Mouse (Mus musculus) hindbrain, embryonic 10.5 days (tissue): ENCODE data around the gene Hlx. TPM values are rescaled to one million over a fixed set of nuclear protein-coding genes. Genes with fewer than 3 reads are reported as not detected.
A peak's percentile ranks its signal among the peaks of the same experiment; 100 is the strongest.

Experiments used
- DNase-seq: peaks from one replicate; pipeline ENCODE4 v3.0.0-alpha.2; 2017; ENCODE audit warnings: low spot score
- H3K27ac ChIP-seq: fragments of 300-500 bp; sonication (generic); 2 replicates; pipeline ENCODE4 v1.5.1; 2016; ENCODE audit warnings: mild to moderate bottlenecking, moderate library complexity
- H3K27me3 ChIP-seq: fragments of 300-500 bp; sonication (generic); 2 replicates; pipeline ENCODE4 v1.6.1; 2016; ENCODE audit warnings: mild to moderate bottlenecking; ENCODE audit not compliant: poor library complexity, insufficient read depth, severe bottlenecking
- H3K36me3 ChIP-seq: fragments of 300-500 bp; sonication (generic); 2 replicates; pipeline ENCODE4 v1.6.1; 2016; ENCODE audit warnings: mild to moderate bottlenecking, moderate library complexity
- H3K4me1 ChIP-seq: fragments of 300-500 bp; sonication (generic); replicated peaks from 2 replicates; pipeline ENCODE4 v1.6.1; 2016; ENCODE audit warnings: mild to moderate bottlenecking
- H3K4me3 ChIP-seq: fragments of 300-500 bp; sonication (generic); 2 replicates; pipeline ENCODE4 v1.5.1; 2016; ENCODE audit warnings: mild to moderate bottlenecking, moderate library complexity
- H3K9me3 ChIP-seq: fragments of 300-500 bp; sonication (generic); 2 replicates; pipeline ENCODE4 v1.6.1; 2016; ENCODE audit warnings: mild to moderate bottlenecking, moderate library complexity
- WGBS: fragments of 180-500 bp; shearing (Covaris S2); methylation state at CpG from one replicate; pipeline ENCODE4 v1.1.7; 2016; 5-methylcytosine and 5-hydroxymethylcytosine counted together
- polyA plus RNA-seq: library from polyadenylated mRNA; unstranded; fragments of >200 nt; fragmentation: Nextera tagmentation; extraction: Ambion mirVana; gene quantifications from 2 replicates; pipeline ENCODE4 v1.2.1, GENCODE M21; 2016

Gene Hlx
- polyA plus RNA-seq, 1 experiment from 2014 or later = 6.9 TPM

DNA sequence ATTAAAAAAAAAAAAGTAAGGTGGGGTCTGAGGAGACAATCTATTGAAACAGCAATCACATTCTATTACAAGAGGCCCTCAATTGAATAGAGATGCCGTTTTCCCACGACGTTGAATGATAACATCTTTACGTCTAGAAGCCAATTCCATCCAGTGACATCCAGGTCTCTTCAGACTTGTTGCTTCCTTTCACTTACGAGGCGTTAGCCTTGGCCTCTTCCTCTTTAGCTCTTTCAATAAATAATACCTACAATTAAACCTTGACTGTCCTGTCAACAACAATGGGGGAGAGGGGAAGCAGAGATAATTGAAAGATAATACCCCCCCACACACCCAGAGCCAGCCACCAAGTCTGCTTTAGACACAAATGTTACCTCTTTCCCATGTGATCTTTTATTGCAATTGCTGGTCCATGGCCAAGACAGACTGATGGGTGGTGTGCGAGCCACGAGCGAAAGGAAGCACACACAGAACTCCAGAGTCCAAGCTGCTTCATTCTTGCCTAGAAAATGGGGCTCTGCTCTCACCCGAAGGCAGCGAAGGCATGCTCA lies 17.8 kb upstream of the Hlx start:
- no peak for DNase-seq

DNA sequence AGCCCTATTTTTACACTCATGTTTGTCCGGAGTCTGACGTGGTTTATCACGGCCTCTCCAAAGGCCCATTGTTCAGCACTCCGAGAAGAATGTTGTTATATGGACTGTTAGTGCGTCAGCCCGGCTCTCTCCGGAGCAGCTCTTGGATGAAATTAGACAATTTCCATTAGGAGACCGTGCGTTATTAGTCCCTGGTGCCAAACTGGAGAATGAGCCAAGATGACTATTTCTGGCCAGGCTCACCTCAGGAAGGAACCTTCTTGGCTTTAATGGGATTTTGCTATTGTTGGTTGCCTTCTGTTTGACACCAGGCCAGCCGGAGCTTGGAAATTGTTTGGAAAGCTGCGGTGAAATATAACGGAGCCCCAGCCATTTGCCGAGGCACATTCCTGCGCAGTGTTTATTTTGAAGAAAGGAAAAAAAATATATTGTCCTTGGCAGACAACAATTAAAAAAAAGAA lies 16.3 kb upstream of the Hlx start:
- H3K27ac ChIP-seq = no peak overlapping the region
- no peak overlapping the region for H3K4me3 ChIP-seq
- 0 out of 2 replicates have a peak, but pooled peaks cover 3% of the 10 kb centered on the region for H3K27me3 ChIP-seq
- WGBS = 77% methylated on average over 14 of the region's 14 CpGs
- no peak for DNase-seq
- peaks cover 4% of the 10 kb centered on the region for H3K4me1 ChIP-seq
- no peaks in the 10 kb centered on the region for H3K9me3 ChIP-seq
- no peaks in the 10 kb centered on the region for H3K36me3 ChIP-seq

More for the DNA sequence above, 17.8 kb upstream of the Hlx start:
- Histone ChIP-seq H3K27ac (no peak overlapping the region), H3K27me3 (no peaks in the 10 kb centered on the region), H3K9me3 (no peaks in the 10 kb centered on the region), H3K4me3 (no peak overlapping the region), H3K36me3 (no peaks in the 10 kb centered on the region), H3K4me1 (no peaks in the 10 kb centered on the region)
- 86% methylated on average over 11 of the region's 11 CpGs for WGBS

DNA sequence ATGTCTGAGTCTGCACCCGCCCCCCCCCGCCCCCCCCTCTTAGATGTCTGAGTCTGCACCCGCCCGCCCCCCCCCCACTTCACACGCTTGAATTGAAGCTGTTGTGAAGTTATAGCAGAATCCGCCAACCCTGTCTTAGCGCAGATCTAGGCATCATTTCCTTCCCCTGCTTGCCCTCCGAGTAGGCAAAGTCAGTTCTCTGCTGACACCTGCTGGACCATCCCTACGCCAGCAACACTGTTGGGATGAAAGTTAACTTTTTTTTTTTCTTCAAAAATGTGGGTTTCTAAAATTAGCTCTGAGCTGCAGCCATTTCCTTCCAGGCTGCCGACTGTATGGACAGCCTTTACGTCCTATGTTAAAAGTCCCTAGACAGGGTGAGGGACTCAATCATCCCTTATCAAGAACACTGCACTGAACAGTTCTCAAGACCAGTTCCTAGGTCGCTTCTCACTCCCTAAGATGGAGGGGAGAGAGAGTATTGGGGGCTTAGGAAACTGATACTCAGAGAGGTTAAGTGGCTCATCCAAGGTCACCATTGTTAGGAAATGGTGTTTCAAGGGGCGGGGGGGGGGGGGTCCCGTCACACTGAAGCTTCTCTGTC lies 5.6 kb upstream of the Hlx start:
- Histone ChIP-seq H3K9me3 (no peaks in the 10 kb centered on the region), H3K27ac (no peak overlapping the region), H3K4me3 (no peak overlapping the region), H3K36me3 (no peaks in the 10 kb centered on the region), H3K4me1 (peaks cover 6% of the 10 kb centered on the region), H3K27me3 (peaks cover 78% of the 10 kb centered on the region)
- 4% methylated on average over 14 of the region's 14 CpGs for WGBS
- peak; percentile 59 for DNase-seq

DNA sequence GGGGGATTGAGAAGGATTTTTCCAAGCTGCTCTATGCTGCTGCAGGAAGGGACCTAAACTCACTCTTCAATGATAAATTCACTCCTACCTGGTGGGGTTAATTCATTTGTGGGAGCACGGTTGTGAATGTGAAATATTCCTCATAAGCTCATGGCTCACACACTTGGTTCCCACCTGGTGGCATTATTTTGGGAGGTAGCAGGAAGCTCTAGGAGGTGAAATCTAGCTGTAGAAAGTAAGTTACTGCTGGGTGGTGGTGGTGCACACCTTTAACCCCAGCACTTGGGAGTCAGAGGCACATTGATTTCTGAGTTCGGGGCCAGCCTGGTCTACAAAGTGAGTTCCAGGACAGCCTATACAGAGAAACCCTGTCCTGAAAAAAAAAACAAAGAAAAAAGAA lies 4.8 kb upstream of the Hlx start:
- Histone ChIP-seq H3K9me3 (no peaks in the 10 kb centered on the region), H3K4me3 (no peak overlapping the region), H3K27ac (no peak overlapping the region), H3K27me3 (peaks cover 83% of the 10 kb centered on the region), H3K36me3 (no peaks in the 10 kb centered on the region), H3K4me1 (peaks cover 10% of the 10 kb centered on the region)
- WGBS = 31% methylated on average over 2 of the region's 2 CpGs
- no peak for DNase-seq

DNA sequence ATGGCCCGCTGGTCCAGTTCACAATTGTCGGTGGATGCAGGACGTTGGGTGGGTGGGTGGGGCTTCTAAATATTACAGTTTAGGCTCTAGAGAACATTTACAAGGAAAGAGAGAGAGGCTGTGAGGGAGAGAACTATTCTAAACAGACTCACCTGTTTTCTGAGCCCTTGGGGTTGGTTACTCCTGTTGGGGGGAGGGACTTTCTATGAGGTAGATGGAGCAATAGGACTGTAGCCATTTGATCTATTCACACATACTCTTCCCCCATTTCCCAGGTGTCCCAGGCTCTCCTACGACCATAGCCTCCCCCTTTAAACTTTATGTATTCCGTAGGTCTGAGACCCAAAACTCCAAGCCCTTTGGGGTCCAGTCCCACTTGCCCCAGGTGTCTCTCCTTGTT lies 3.8 kb upstream of the Hlx start:
- Histone ChIP-seq H3K27ac (no peak overlapping the region), H3K27me3 (peaks cover 92% of the 10 kb centered on the region), H3K9me3 (no peaks in the 10 kb centered on the region), H3K4me3 (no peak overlapping the region), H3K36me3 (no peaks in the 10 kb centered on the region), H3K4me1 (peaks cover 20% of the 10 kb centered on the region)
- 5% methylated on average over 5 of the region's 5 CpGs for WGBS
- no peak for DNase-seq

DNA sequence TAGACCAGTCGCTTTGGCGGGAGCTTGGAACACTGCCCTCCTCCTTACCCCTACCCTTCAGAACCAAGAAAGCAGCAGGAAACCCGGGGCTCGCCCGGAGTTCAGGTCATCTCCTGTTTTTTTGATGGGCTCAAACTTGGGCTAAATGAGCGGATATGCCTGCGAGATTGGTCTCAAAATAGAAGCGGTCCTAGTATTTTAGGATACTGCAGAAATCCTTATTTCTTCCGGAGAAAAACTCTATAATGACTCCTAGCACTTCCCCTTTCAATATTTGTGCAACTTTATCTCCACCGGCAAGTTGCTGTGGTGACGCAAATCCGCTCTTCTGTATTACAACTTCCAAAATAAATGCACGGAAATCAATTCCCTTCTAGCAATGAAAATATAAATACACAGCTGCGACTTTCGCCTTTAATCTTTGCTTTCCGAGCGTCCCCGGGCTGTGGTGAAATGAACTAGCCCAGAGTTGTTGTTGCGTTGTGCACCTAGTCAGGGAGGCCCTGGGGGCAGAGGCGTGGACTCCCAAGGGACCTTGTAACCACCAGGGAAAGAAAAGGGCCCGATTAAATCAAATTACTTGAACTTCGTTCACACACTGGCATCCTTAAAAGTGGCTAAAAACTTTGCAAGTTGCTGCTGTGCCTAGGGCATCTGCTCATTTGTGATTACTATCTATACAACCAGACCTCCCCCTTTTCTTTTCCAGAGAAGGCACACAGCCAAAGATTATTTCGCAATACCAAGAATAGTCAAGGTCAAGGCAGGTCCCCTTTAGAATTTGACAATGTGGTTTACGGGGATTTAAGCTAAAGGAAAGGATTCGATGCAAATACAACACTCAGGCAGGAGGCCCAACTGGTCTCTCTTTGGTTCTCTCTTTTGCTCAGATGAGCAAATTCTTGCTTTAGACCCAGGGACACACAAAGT lies 2.8 kb upstream of the Hlx start:
- H3K27ac ChIP-seq = no peak overlapping the region
- H3K9me3 ChIP-seq = no peaks in the 10 kb centered on the region
- H3K4me3 ChIP-seq = no peak overlapping the region
- peaks cover 97% of the 10 kb centered on the region for H3K27me3 ChIP-seq
- H3K4me1 ChIP-seq = peaks cover 20% of the 10 kb centered on the region
- no peak for DNase-seq
- H3K36me3 ChIP-seq = no peaks in the 10 kb centered on the region
- 2% methylated on average over 25 of the region's 25 CpGs for WGBS

DNA sequence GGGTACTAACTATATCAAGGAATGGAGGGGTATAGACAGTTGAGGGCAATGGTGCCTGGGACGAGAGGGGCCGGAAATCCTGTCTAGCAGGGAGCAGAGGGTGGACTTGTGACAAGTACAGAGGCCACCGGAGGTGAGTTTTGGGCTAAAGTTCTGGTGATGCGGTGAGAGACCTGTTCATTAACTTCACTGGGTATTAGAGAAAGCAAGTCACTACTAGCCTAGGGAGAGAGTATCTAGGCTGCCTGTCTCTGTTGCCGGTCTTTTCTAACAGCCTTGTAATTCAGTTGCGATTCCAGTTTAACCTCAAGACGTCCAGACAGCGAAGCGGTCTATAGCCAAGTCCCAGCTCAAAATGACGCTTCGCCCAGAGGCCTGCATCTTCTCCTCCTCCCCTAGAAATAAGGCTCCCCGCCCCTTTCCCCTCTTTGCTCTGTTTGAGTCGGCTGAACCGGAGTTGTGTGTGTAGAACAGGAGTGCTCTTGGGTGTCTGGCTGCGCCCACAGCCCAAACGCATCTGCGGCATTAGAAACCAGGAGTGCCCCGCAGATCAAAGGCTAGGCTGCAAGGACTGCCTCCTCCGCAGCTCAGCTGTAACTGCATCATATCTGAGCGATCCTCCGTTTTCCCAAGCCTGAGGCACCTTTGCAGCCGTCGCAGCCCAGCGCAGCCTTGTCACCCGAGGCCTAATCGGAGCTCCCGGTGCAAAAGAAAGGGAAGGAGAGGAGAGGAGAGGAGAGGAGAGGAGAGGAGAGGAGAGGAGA lies 1.8 kb upstream of the Hlx start:
- 1% methylated on average over 27 of the region's 27 CpGs for WGBS
- DNase-seq = peak; percentile 57
- no peak overlapping the region for H3K4me3 ChIP-seq
- H3K36me3 ChIP-seq = no peaks in the 10 kb centered on the region
- H3K27ac ChIP-seq = no peak overlapping the region
- peaks cover 97% of the 10 kb centered on the region for H3K27me3 ChIP-seq
- H3K4me1 ChIP-seq = peaks cover 20% of the 10 kb centered on the region
- H3K9me3 ChIP-seq = no peaks in the 10 kb centered on the region

DNA sequence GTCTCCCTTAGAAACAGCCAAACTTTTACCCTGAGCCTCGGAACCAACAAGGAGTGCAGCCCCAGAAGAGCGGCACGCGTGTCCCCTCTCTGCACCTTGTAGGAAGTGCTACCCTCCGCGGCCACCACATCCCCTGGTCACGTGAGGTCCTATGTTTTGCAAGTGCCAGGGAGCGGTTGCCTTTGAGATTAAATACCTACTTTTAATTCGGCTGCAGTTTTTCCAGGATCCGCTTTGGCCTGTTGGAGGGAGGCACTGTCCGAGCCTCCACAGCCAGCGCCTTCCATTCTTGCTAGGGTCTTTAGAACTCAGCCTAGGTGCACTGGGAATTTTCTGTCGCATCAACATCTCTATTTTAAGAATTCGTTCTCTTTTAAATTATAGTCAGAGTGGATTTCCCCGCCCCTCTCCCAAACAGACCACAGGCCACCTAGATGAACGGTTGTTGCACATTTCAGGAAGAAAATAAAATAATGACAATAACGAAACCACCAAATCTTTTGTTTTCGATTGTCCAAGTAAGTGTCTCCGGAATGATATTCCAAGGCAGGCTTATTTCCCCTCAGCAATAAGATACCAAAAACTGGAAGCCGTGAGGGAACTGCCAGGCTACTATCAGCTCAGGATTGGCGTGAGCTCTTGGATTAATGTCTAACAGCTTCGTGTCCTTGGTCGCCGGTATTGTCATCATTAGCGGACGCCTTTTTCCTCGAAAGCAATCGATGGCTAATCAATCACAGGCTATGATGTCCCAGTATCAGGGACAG lies 1.1 kb upstream of the Hlx start:
- peaks cover 97% of the 10 kb centered on the region for H3K27me3 ChIP-seq
- peaks cover 20% of the 10 kb centered on the region for H3K4me1 ChIP-seq
- H3K36me3 ChIP-seq = no peaks in the 10 kb centered on the region
- 2% methylated on average over 28 of the region's 28 CpGs for WGBS
- peak overlapping the region; percentile 63 for H3K4me3 ChIP-seq
- H3K9me3 ChIP-seq = no peaks in the 10 kb centered on the region
- H3K27ac ChIP-seq = no peak overlapping the region
- peak; percentile 48 for DNase-seq

DNA sequence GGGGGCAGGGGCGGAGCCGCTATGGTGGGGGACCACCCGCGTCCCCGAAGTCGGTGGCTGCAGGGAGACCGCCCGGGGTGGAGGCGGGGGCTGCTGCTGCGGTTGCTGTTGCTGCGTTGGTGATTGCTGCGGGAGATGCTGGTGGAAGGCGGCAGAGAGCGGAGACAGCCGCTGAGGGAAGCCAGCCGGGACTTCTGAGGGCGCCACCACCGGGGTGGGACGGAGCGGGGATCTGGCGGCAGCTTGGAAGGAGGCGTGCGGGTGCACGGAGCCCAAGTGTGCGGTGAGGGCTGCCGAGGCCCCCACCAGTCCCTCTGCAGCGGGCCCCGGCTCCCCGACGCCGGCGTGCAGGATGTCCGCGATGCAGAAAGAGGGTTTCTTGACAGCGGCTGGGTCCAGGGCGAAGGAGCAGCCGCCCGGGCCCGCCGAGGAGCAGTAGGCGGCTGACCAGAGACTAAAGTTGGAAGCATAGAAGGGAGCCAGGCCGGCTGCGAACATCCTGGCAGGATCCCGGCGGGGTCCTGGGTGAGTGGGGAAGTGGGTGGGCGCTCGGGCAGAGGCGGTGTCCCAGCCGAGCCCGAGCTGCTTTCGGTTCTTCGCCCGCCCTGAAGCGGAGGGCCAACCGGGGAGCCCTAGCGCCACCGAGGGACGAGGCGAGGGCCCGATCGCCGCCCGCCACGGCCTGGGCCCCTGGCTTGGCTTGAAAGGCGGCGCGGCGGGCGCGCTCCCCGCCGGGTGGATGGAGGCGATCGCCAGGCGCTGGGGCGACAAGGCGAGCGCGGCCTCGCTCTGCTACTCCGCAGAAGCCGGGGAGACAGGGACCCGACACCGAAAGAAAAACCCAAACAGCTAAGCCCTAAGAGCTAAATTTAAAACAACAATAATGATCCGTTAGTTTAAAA lies 524 bp downstream of the Hlx start:
- H3K9me3 ChIP-seq = no peaks in the 10 kb centered on the region
- no peaks in the 10 kb centered on the region for H3K36me3 ChIP-seq
- WGBS = under 1% methylated on average over 85 of the region's 85 CpGs
- peak overlapping the region; percentile 71 for H3K27ac ChIP-seq
- peak; percentile 69 for DNase-seq
- H3K4me1 ChIP-seq = peaks cover 30% of the 10 kb centered on the region
- H3K4me3 ChIP-seq = peak overlapping the region; percentile 63
- peaks cover 97% of the 10 kb centered on the region for H3K27me3 ChIP-seq

DNA sequence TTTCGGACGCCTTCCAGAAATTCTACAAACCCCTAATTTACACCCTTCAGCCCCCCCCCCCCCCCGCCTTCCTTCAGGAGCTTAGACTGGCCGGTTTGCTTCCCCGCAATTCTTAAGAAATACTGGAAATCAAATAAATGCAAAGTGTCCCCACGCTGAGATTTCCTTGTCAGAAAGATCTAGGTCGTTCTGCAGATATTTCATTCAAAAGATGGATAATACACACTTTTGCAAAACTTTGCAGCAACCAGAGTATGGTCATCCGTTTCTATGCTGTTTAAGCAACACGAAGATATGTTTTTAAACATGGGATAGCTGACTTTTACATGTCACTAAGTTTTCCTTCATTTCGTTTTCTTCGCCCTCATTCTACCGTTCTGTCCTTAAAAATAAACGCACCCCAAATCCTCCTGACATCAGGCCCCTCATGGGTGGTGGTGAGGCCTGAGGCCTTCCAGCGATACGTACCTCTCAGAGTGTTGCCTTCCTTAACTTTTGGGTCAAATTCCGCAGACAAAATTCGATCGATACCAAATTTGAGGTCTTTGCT lies 1.3 kb downstream of the Hlx start:
- Histone ChIP-seq H3K27ac (peak overlapping the region; percentile 71), H3K4me3 (peak overlapping the region; percentile 63), H3K9me3 (no peaks in the 10 kb centered on the region), H3K4me1 (peaks cover 30% of the 10 kb centered on the region), H3K27me3 (peaks cover 97% of the 10 kb centered on the region), H3K36me3 (no peaks in the 10 kb centered on the region)
- no peak for DNase-seq
- WGBS = 1% methylated on average over 18 of the region's 18 CpGs

DNA sequence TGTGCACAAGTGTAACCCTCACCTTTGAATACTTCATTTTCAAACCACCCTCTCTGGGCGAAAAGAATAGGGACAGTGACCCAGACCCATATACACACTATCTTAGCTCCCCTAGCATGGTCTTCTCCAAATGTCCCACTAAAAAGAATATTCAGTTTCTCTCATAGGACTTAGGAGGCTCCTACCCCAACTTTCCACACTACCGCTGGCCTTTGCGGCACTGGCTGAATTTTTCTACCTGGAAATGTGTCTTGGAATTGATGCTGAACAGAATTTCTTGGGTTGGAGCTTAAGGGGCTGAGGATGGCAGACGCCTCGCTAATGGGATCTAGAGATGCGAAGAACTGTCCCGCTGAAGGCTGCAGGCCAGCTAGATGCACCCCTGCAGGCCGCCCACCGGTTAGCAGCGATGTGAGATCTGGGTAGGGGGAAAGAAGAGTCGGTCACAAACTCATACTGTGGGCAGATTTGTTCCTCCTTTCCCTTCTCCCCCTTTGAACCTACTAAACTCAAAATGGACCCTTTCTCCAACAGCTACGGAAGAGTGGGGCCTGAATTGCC lies 1.9 kb downstream of the Hlx start:
- peak overlapping the region; percentile 63 for H3K4me3 ChIP-seq
- peaks cover 30% of the 10 kb centered on the region for H3K4me1 ChIP-seq
- peaks cover 97% of the 10 kb centered on the region for H3K27me3 ChIP-seq
- no peaks in the 10 kb centered on the region for H3K36me3 ChIP-seq
- DNase-seq = peak; percentile 54
- H3K9me3 ChIP-seq = no peaks in the 10 kb centered on the region
- WGBS = 3% methylated on average over 12 of the region's 12 CpGs
- no peak overlapping the region for H3K27ac ChIP-seq
